Mouse (Mus musculus) testis, adult 10 weeks (tissue): Measurements from ENCODE around the gene P4ha2. TPM values are rescaled to one million over a fixed set of nuclear protein-coding genes. Genes with fewer than 3 reads are reported as not detected.

Source experiments
- polyA plus RNA-seq: library from polyadenylated mRNA; stranded (reverse); fragments of 350-450 nt; fragmentation: Illumina TruSeq; extraction: RNeasy Lipid Tissue Mini Kit (QIAGEN cat#74804); gene quantifications from one replicate; pipeline ENCODE4 v1.2.3, GENCODE M21; 2014; ENCODE audit warnings: low read depth, low replicate concordance

The P4ha2 gene
- polyA plus RNA-seq: 1.9 TPM

GRCm38 (mm10) chr11:54100045-54100691 lies at the start of gene P4ha2:
P4ha2 (plus strand) TSS chr11:54100095.

GRCm38 (mm10) chr11:54068520-54069371 lies 31.1 kb upstream of the P4ha2 start, which contains the start of gene Pdlim4:
Pdlim4 (minus strand) TSS chr11:54069014.

Other genes with a start within 250 kb of the P4ha2 start
- 0.28 TPM for gene Gm12216, start 240.8 kb upstream of the P4ha2 start, polyA plus RNA-seq
- gene Slc22a5, start 208.4 kb upstream of the P4ha2 start, polyA plus RNA-seq: 18.0 TPM
- gene Slc22a21, start 119.8 kb upstream of the P4ha2 start, polyA plus RNA-seq: 62.0 TPM
- gene Slc22a4, start 72.0 kb upstream of the P4ha2 start, polyA plus RNA-seq: 0.43 TPM
- gene Pdlim4, start 31.1 kb upstream of the P4ha2 start, polyA plus RNA-seq: 0.18 TPM
- gene Csf2, start 149.6 kb downstream of the P4ha2 start, polyA plus RNA-seq: not detected
- gene Il3, start 167.2 kb downstream of the P4ha2 start, polyA plus RNA-seq: not detected
- 65.8 TPM for gene Acsl6, start 203.7 kb downstream of the P4ha2 start, polyA plus RNA-seq